Mouse (Mus musculus) erythroblast, embryonic 14.5 days (primary cell): Measurements from ENCODE around the gene Smyd2. TPM values are rescaled to one million over a fixed set of nuclear protein-coding genes. Genes with fewer than 3 reads are reported as not detected.

Experiments
- H3K27me3 ChIP-seq: 2 replicates; pipeline ENCODE4 v1.6.1; 2012; ENCODE audit warnings: inconsistent platforms; ENCODE audit not compliant: control insufficient read depth
- H3K36me3 ChIP-seq: 2 replicates; pipeline ENCODE4 v1.6.1; 2012; ENCODE audit warnings: mild to moderate bottlenecking, inconsistent platforms; ENCODE audit not compliant: control insufficient read depth
- H3K4me1 ChIP-seq: 2 replicates; pipeline ENCODE4 v1.6.1; 2012; ENCODE audit warnings: inconsistent platforms; ENCODE audit not compliant: control insufficient read depth
- H3K4me3 ChIP-seq: replicated peaks from 2 replicates; pipeline ENCODE3; 2012; ENCODE audit warnings: moderate library complexity, mild to moderate bottlenecking, inconsistent platforms
- H3K9me3 ChIP-seq: 2 replicates; pipeline ENCODE4 v1.6.1; 2012; ENCODE audit warnings: low read length, inconsistent platforms, mixed read lengths; ENCODE audit not compliant: control insufficient read depth
- GATA1 ChIP-seq: IDR thresholded peaks from 2 replicates; pipeline ENCODE4 v1.6.1; 2012; ENCODE audit warnings: low read length, inconsistent platforms, mixed read lengths
- TAL1 ChIP-seq: IDR thresholded peaks from 3 replicates; pipeline ENCODE4 v1.6.1; 2012; ENCODE audit warnings: low read length, inconsistent platforms, mixed read lengths
- polyA plus RNA-seq: library from polyadenylated mRNA; stranded (reverse); fragments of >175 nt; gene quantifications from 2 replicates; pipeline ENCODE4 v1.2.3, GENCODE M21; 2012

The Smyd2 gene
- polyA plus RNA-seq, 1 experiment, result 0.27 TPM

GRCm38 (mm10) chr1:189860112-189860941 is 61.8 kb downstream of the Smyd2 start:
- Histone ChIP-seq H3K9me3 (no peaks in the 10 kb centered on the region), H3K36me3 (no peaks in the 10 kb centered on the region), H3K27me3 (no peaks in the 10 kb centered on the region), H3K4me3 (no peak overlapping the region), H3K4me1 (peaks cover 22% of the 10 kb centered on the region)
- no peak for TF ChIP-seq TAL1
- no peak for TF ChIP-seq GATA1

- Histone ChIP-seq H3K4me3 (no peak overlapping the region), H3K4me1 (peaks cover 26% of the 10 kb centered on the region), H3K27me3 (no peaks in the 10 kb centered on the region), H3K9me3 (no peaks in the 10 kb centered on the region), H3K36me3 (no peaks in the 10 kb centered on the region)
- TF ChIP-seq GATA1 (no peak), TAL1 (no peak)
Observed at GRCm38 (mm10) chr1:189858377-189858776, 63.8 kb downstream of the Smyd2 start.

GRCm38 (mm10) chr1:189855739-189856138 is 66.4 kb downstream of the Smyd2 start:
- TF ChIP-seq TAL1 (no peak), GATA1 (no peak)
- no peaks in the 10 kb centered on the region for H3K36me3 ChIP-seq
- peaks cover 1% of the 10 kb centered on the region; the same call in 1 of the 2 replicates for H3K9me3 ChIP-seq
- H3K4me3 ChIP-seq, result no peak overlapping the region
- H3K27me3 ChIP-seq, result no peaks in the 10 kb centered on the region
- peaks cover 23% of the 10 kb centered on the region for H3K4me1 ChIP-seq

GRCm38 (mm10) chr1:189854646-189855045 is 67.5 kb downstream of the Smyd2 start:
- no peak overlapping the region for H3K4me3 ChIP-seq
- H3K36me3 ChIP-seq, result no peaks in the 10 kb centered on the region
- no peaks in the 10 kb centered on the region for H3K27me3 ChIP-seq
- peaks cover 18% of the 10 kb centered on the region for H3K4me1 ChIP-seq
- peaks cover 10% of the 10 kb centered on the region for H3K9me3 ChIP-seq
- TF ChIP-seq TAL1, result no peak
- TF ChIP-seq GATA1, result no peak

- no peaks in the 10 kb centered on the region for H3K36me3 ChIP-seq
- H3K4me1 ChIP-seq, result peaks cover 18% of the 10 kb centered on the region
- peaks cover 10% of the 10 kb centered on the region for H3K9me3 ChIP-seq
- TF ChIP-seq GATA1 (no peak), TAL1 (no peak)
- H3K4me3 ChIP-seq, result no peak overlapping the region
- no peaks in the 10 kb centered on the region for H3K27me3 ChIP-seq
Observed at GRCm38 (mm10) chr1:189852456-189852855, 69.7 kb downstream of the Smyd2 start.

DNA sequence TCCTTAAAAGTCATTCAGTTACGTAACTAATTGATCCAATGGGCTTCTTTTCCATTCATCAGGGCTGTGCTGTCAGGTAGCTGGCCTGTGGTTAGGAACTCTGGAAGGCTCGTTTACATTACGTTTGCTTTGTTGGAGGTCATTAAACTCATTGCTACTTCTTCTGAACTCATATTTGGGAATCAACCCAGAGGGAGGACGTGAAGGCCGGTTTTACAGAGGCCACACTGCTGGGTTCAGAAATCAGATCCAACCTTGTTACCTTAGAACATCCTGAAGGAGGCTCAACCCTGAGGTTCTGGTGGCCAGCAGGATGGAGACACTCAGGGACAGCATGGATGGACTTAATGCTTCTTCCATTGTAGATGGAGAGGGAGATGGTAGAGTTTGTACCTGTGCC is 70.1 kb downstream of the Smyd2 start:
- peaks cover 22% of the 10 kb centered on the region for H3K4me1 ChIP-seq
- no peaks in the 10 kb centered on the region for H3K36me3 ChIP-seq
- no peak overlapping the region for H3K4me3 ChIP-seq
- peaks cover 10% of the 10 kb centered on the region for H3K9me3 ChIP-seq
- no peaks in the 10 kb centered on the region for H3K27me3 ChIP-seq
- no peak for TF ChIP-seq GATA1

- peaks cover 10% of the 10 kb centered on the region for H3K9me3 ChIP-seq
Observed at GRCm38 (mm10) chr1:189849550-189849949, 72.6 kb downstream of the Smyd2 start.

DNA sequence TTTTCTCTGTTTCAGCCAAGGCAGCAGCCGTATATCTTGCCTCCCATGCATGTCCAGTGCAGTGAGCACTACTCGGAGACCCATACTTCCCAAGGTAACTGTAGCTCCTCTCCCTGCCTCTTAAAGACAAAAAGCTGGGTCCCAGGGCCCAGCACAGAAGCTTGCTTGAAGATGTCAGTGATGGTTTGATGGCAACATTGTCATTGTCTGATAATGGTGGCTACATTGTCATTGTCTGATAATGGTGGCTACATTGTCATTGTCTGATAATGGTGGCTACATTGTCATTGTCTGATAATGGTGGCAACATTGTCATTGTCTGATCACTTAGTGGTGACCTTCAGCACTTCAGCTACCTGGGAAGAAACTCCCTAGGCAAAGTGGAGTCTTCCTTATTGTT is 75.8 kb downstream of the Smyd2 start:
- peaks cover 13% of the 10 kb centered on the region; the same call in 1 of the 2 replicates for H3K4me1 ChIP-seq
- H3K4me3 ChIP-seq, result no peak overlapping the region
- TF ChIP-seq GATA1, result no peak
- TF ChIP-seq TAL1, result no peak
- H3K9me3 ChIP-seq, result peaks cover 10% of the 10 kb centered on the region
- no peaks in the 10 kb centered on the region for H3K36me3 ChIP-seq
- H3K27me3 ChIP-seq, result no peaks in the 10 kb centered on the region

More at GRCm38 (mm10) chr1:189849550-189849949, 72.6 kb downstream of the Smyd2 start:
- Histone ChIP-seq H3K27me3 (no peaks in the 10 kb centered on the region), H3K36me3 (no peaks in the 10 kb centered on the region), H3K4me1 (peaks cover 13% of the 10 kb centered on the region; the same call in 1 of the 2 replicates), H3K4me3 (no peak overlapping the region)
- TF ChIP-seq GATA1, result no peak
- no peak for TF ChIP-seq TAL1

DNA sequence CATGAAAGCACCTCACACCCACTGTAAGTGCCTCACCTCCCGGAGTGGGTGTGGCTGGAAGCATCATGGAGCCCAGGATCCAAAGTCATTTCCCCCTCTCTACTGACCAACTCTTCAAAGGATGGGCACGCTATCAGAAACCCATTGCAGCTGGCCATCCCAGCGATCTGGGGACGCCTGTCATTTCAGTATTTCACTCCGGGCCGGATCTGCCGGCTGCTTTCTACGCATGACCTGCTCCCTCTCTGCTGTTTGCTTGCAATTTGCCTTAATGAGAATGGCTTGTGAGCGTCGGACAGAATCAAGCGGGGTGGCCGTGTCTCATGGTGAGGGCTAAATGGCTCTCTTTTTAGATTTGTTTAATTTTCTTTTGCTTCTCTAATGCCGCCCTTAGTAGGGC is 88.0 kb downstream of the Smyd2 start:
- H3K4me3 ChIP-seq, result no peak overlapping the region
- no peak for TF ChIP-seq GATA1
- TF ChIP-seq TAL1, result no peak
- H3K4me1 ChIP-seq, result peaks cover 25% of the 10 kb centered on the region
- H3K27me3 ChIP-seq, result no peaks in the 10 kb centered on the region
- H3K36me3 ChIP-seq, result no peaks in the 10 kb centered on the region
- no peaks in the 10 kb centered on the region for H3K9me3 ChIP-seq

DNA sequence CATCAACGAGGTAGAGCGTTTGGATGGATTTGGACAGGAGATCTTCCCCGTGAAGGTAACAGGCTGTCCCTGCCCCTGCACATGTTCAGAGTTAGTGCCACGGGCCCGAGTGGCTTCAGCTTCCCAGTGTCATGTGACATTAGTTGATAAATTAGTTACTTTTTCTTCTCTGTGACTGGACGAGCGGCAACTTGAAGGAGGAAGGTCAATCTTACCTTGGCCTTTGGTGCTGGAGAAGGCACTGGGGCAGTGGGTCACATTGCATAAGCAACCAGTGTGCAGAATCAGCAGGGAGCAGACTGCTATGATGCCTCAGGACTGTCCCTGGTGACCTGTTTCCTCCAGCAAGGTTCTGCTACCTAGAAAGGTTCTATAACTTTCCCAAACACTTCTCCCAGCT is 88.8 kb downstream of the Smyd2 start:
- Histone ChIP-seq H3K27me3 (no peaks in the 10 kb centered on the region), H3K4me3 (no peak overlapping the region), H3K4me1 (peaks cover 25% of the 10 kb centered on the region), H3K36me3 (no peaks in the 10 kb centered on the region), H3K9me3 (no peaks in the 10 kb centered on the region)
- TF ChIP-seq GATA1, result no peak
- no peak for TF ChIP-seq TAL1
